Mouse (Mus musculus) urinary bladder, postnatal 25 days (tissue): ENCODE results near the gene Tas2r114.

Experiments used
- DNase-seq: peaks from one replicate; pipeline ENCODE4 v3.0.0; 2022; ENCODE audit warnings: low spot score

Gene Tas2r114

DNA sequence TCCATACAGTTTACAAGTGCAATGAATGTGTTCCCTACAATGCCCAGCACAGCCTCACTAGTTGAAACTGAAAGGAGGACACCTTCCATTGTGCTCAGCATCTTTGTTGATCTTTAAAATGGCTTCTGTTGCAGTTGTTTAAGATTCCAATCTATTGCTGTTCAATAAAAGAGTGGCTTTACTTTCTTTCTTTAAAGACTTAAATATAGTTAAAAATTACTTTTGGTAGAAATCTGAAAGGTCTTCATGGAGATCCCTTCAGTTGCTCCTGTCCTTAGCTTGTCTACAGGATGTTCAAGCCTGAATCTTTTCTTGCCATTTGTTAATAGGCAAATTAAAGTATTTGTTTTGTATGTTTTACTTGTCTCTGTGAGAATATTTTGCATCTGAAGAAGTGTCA lies at the start of gene Tas2r114:
Gene Tas2r114, minus strand, starts transcription at position 101 of the 400 bp plus-strand sequence.
- no peak for DNase-seq

DNA sequence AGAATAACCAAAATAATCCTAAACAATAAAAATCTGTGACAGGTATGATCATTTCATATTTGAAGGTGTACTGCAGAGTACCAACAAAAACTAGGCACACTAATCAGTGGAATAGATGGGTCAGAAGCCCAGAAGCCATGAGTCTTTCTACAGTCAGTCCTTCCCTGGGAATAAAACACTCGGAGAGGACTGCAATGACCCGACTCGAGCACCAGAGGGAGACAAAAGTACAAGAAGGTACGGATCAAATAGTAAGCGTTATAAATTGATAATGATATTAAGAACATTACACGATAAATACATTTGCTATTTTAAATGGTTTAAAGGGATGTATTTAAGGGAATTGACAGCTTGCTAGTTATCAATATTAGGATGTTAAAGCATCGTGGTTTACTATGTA lies 22.9 kb upstream of the Tas2r114 start:
- no peak for DNase-seq

DNA sequence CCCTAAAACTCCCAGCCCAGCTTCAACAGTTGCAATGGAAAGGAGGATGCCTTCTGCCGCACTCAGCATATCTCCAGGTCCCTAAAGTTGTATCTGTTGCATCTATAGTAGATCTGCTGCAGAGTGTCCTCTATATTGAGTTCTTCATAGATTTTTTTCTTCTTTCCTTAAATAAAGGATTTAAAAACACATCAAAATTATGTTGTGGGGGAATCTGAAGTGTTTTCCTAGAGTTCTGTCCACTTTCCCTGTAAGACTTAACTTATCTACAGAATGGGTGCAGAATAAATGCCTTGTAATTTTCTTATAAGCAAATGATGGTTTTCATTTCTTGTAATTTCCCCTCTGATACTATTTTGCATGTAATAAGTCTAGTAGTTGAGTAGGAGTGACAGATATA lies 2.5 kb downstream of the Tas2r114 start, which contains the start of gene Tas2r105:
Gene Tas2r105, minus strand, starts transcription at position 101 of the 400 bp plus-strand sequence.
- DNase-seq = no peak

DNA sequence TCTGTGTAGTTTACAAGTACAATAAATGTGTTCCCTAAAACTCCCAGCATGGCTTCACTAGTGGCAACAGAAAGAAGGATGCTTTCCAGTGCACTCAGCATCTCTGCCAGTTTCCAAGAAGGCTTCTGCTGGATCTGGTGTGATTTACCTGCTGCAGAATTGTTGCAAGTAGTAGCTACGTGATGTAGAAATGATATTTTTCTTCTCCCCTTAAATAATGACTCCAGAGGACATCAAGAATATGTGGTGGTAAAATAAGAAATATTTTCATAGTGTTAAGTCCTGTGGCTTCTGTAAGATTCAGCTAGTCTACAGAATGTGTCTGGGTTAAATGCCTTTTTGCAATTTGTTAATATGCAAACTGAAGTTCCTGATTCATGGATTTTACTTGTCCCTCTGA lies 4.2 kb downstream of the Tas2r114 start, which contains the start of gene Tas2r104:
Gene Tas2r104, minus strand, starts transcription at position 101 of the 400 bp plus-strand sequence.
- DNase-seq = no peak

DNA sequence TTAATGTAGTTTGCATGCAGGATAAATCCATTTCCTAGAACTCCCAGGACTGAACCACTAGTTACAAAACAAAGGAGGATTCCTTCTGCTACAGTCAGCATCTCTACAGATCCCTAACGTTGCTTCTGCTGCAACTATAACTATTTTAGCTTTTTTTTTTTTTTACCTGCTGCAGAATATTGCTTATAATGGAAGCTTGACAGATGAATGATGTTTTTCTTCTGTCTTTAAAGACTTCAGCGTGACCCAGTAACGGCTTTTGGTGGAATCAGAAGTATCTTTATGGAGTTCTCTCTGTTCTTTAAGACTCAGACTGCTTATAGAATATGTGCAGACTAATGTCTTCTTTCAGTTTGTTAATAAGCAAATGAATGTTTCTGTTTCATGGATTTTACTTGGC lies 11.1 kb downstream of the Tas2r114 start, which contains the start of gene Tas2r106:
Gene Tas2r106, minus strand, starts transcription at position 101 of the 400 bp plus-strand sequence.
- no peak for DNase-seq

DNA sequence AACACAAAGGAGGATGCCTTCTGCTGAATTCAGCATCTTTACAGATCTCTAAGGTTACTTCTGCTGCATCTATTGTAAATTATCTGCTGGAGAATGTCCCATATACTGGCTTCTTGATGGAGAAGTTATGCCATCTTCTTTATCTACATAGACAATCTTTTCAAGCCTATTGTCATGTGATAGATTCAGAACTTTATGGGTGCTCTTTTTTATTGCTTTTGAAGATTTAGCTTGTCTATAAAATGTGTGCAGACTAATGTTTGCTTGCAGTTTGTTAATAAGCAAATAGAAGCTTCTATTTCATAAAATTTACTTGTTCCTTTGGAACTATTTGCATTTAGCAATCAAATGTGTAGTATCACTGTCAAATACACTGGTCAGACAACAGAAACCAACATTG lies 29.8 kb downstream of the Tas2r114 start, which contains the start of gene Tas2r107:
Gene Tas2r107, minus strand, starts transcription at position 101 of the 400 bp plus-strand sequence.
- DNase-seq = no peak
